Mouse (Mus musculus) CH12.LX (cell line): ENCODE results near the gene Rd3l. TPM values are rescaled to one million over a fixed set of nuclear protein-coding genes. Genes with fewer than 3 reads are reported as not detected.

Experiments used
- DNase-seq: peaks from one replicate; pipeline ENCODE4 v3.0.0-alpha.2; 2013; ENCODE audit errors: extremely low read depth
- H3K27ac ChIP-seq: 2 replicates; pipeline ENCODE4 v1.5.1; 2012; ENCODE audit warnings: low read depth, mild to moderate bottlenecking, control low read depth, moderate library complexity; ENCODE audit not compliant: insufficient read depth
- H3K27me3 ChIP-seq: replicated peaks from 2 replicates; pipeline ENCODE3; 2012; ENCODE audit warnings: inconsistent platforms
- H3K36me3 ChIP-seq, 2 experiments: replicated peaks in 1 of 2; 2 replicates each; pipeline versions ENCODE3 to v1.6.1; 2012; ENCODE audit warnings: inconsistent platforms in 1 of 2, low read length in 1 of 2, mild to moderate bottlenecking in 1 of 2, mixed read lengths in 1 of 2, moderate library complexity in 1 of 2; ENCODE audit not compliant: control insufficient read depth in 1 of 2, insufficient read depth in 1 of 2
- H3K4me1 ChIP-seq, 2 experiments: 2 replicates each; pipeline ENCODE4 v1.6.1; 2012; ENCODE audit warnings: inconsistent platforms in 1 of 2, moderate library complexity in 1 of 2; ENCODE audit not compliant: insufficient read depth in 2 of 2, control insufficient read depth in 1 of 2
- H3K4me2 ChIP-seq: 2 replicates; pipeline ENCODE4 v1.6.1; 2012; ENCODE audit warnings: low read depth, mild to moderate bottlenecking, control low read depth; ENCODE audit not compliant: poor library complexity, insufficient read depth, severe bottlenecking
- H3K4me3 ChIP-seq, 3 experiments: fragments of 150-350 bp in 1 of 3; sonication (generic) in 1 of 3; replicated peaks in 1 of 3; 2 replicates each; pipeline versions ENCODE3 to v1.5.1; 2011 to 2012; ENCODE audit warnings: low read depth in 2 of 3, low read length in 2 of 3, mild to moderate bottlenecking in 2 of 3, moderate library complexity in 2 of 3, control low read depth in 1 of 3, improper control_type of control experiment in 1 of 3, inconsistent platforms in 1 of 3, mixed read lengths in 1 of 3; ENCODE audit not compliant: poor library complexity in 1 of 3
- H3K79me2 ChIP-seq: replicated peaks from 2 replicates; pipeline ENCODE4 v1.6.1; 2012; ENCODE audit warnings: mild to moderate bottlenecking, moderate library complexity; ENCODE audit not compliant: control insufficient read depth, poor library complexity, insufficient read depth, severe bottlenecking; ENCODE audit errors: extremely low read depth
- H3K9ac ChIP-seq: 2 replicates; pipeline ENCODE4 v1.6.1; 2012; ENCODE audit warnings: low read depth, mild to moderate bottlenecking, control low read depth, moderate library complexity; ENCODE audit not compliant: insufficient read depth
- H3K9me3 ChIP-seq: replicated peaks from 2 replicates; pipeline ENCODE3; 2012; ENCODE audit warnings: low read length, inconsistent platforms, mixed read lengths
- CHD1 ChIP-seq: IDR thresholded peaks from 2 replicates; pipeline ENCODE4 v1.6.1; 2012; ENCODE audit warnings: low read depth, low read length, improper control_type of control experiment, inconsistent platforms
- CHD2 ChIP-seq: IDR thresholded peaks from 2 replicates; pipeline ENCODE4 v1.6.1; 2011; ENCODE audit warnings: low read length, improper control_type of control experiment
- CTCF ChIP-seq, 2 experiments: IDR thresholded peaks in 1 of 2; conservative IDR thresholded peaks in 1 of 2; 2 replicates each; pipeline ENCODE4 v1.5.1; 2011 to 2012; ENCODE audit warnings: low read depth in 2 of 2, low read length in 2 of 2, improper control_type of control experiment in 1 of 2, inconsistent platforms in 1 of 2, mild to moderate bottlenecking in 1 of 2, moderate library complexity in 1 of 2
- E2F4 ChIP-seq: IDR thresholded peaks from 2 replicates; pipeline ENCODE4 v1.6.1; 2011; ENCODE audit warnings: low read depth, low read length, improper control_type of control experiment; ENCODE audit not compliant: insufficient replicate concordance
- HCFC1 ChIP-seq: IDR thresholded peaks from 2 replicates; pipeline ENCODE4 v1.6.1; 2012; ENCODE audit warnings: low read depth, mild to moderate bottlenecking, inconsistent platforms, low read length, improper control_type of control experiment
- IRF4 ChIP-seq: IDR thresholded peaks from 2 replicates; pipeline ENCODE4 v1.6.1; 2014; ENCODE audit warnings: low read depth, mild to moderate bottlenecking, inconsistent platforms, low read length, improper control_type of control experiment
- JUND ChIP-seq: conservative IDR thresholded peaks from 2 replicates; pipeline ENCODE4 v1.6.1; 2011; ENCODE audit warnings: low read depth, low read length, improper control_type of control experiment
- MAFK ChIP-seq: IDR thresholded peaks from 2 replicates; pipeline ENCODE4 v1.6.1; 2011; ENCODE audit warnings: low read length, improper control_type of control experiment; ENCODE audit not compliant: insufficient replicate concordance
- MAZ ChIP-seq: IDR thresholded peaks from 2 replicates; pipeline ENCODE4 v1.6.1; 2012; ENCODE audit warnings: low read depth, mild to moderate bottlenecking, inconsistent platforms, low read length, improper control_type of control experiment, moderate library complexity
- MYC ChIP-seq: IDR thresholded peaks from 2 replicates; pipeline ENCODE4 v1.6.1; 2011; ENCODE audit warnings: low read depth, mild to moderate bottlenecking, improper control_type of control experiment, low read length
- NELFE ChIP-seq: IDR thresholded peaks from 2 replicates; pipeline ENCODE4 v1.6.1; 2011; ENCODE audit warnings: low read depth, low read length, improper control_type of control experiment
- NRF1 ChIP-seq: IDR thresholded peaks from 2 replicates; pipeline ENCODE4 v1.6.1; 2014; ENCODE audit warnings: low read depth, mild to moderate bottlenecking, inconsistent platforms, low read length, improper control_type of control experiment, moderate library complexity
- PAX5 ChIP-seq: IDR thresholded peaks from 2 replicates; pipeline ENCODE4 v1.6.1; 2012; ENCODE audit warnings: low read length, inconsistent platforms, mixed read lengths
- POLR2AphosphoS2 ChIP-seq: IDR thresholded peaks from 2 replicates; pipeline ENCODE4 v1.6.1; 2011; ENCODE audit warnings: low read depth, low read length, improper control_type of control experiment
- RAD21 ChIP-seq: IDR thresholded peaks from 2 replicates; pipeline ENCODE4 v1.6.1; 2011; ENCODE audit warnings: low read depth, mild to moderate bottlenecking, low read length, improper control_type of control experiment, moderate library complexity
- RCOR1 ChIP-seq: conservative IDR thresholded peaks from 2 replicates; pipeline ENCODE4 v1.6.1; 2012; ENCODE audit warnings: low read depth, mild to moderate bottlenecking, inconsistent platforms, low read length, improper control_type of control experiment
- SIN3A ChIP-seq: IDR thresholded peaks from 2 replicates; pipeline ENCODE4 v1.6.1; 2012; ENCODE audit warnings: low read length, improper control_type of control experiment, inconsistent platforms
- UBTF ChIP-seq: IDR thresholded peaks from 2 replicates; pipeline ENCODE4 v1.6.1; 2012; ENCODE audit warnings: low read depth, mild to moderate bottlenecking, inconsistent platforms, low read length, improper control_type of control experiment, moderate library complexity
- USF1 ChIP-seq: IDR thresholded peaks from 2 replicates; pipeline ENCODE4 v1.6.1; 2014; ENCODE audit warnings: low read depth, mild to moderate bottlenecking, inconsistent platforms, low read length, improper control_type of control experiment
- USF2 ChIP-seq: conservative IDR thresholded peaks from 2 replicates; pipeline ENCODE4 v1.6.1; 2011; ENCODE audit warnings: low read depth, low read length, improper control_type of control experiment
- ZC3H11A ChIP-seq: IDR thresholded peaks from 2 replicates; pipeline ENCODE4 v1.6.1; 2012; ENCODE audit warnings: low read depth, mild to moderate bottlenecking, inconsistent platforms, low read length, improper control_type of control experiment
- ZNF384 ChIP-seq: IDR thresholded peaks from 2 replicates; pipeline ENCODE4 v1.6.1; 2012; ENCODE audit warnings: low read depth, low read length, improper control_type of control experiment, inconsistent platforms
- dilution Hi-C: fragments of 300-500 bp; cut with MboI; formaldehyde crosslinking; loops from 2 replicates; pipeline ENCODE4 v1.14.3; 2020; ENCODE audit warnings: low sequenced_read_pairs; ENCODE audit not compliant: extremely low pct_unique_long_range_greater_than_20kb, extremely low pct_ligation_motif_present
- in situ Hi-C: fragments of 300-500 bp; cut with MboI; formaldehyde crosslinking; loops from 3 replicates; pipeline ENCODE4 v1.14.3; 2019; ENCODE audit warnings: low sequenced_read_pairs, low pct_ligation_motif_present, low pct_unique_long_range_greater_than_20kb, mixed read lengths
- polyA plus RNA-seq: library from polyadenylated mRNA; unstranded; fragments of >175 nt; gene quantifications from 2 replicates; pipeline ENCODE4 v1.2.1, GENCODE M21; 2012; ENCODE audit warnings: low read depth; ENCODE audit not compliant: insufficient read length
- total RNA-seq, 2 experiments: library from RNA; depleted of rRNA; stranded (reverse); fragments of 300-350 nt in 1 of 2; fragments of >200 nt in 1 of 2; gene quantifications; 2 replicates each; pipeline ENCODE4 v1.2.3; 2012 to 2014

Rd3l gene
- total and polyA plus RNA-seq, 3 experiments = not detected

- in situ Hi-C loops (no loop called here), dilution Hi-C loops (no loop called here)
- no peak for DNase-seq
- H3K4me3 ChIP-seq = no peak overlapping the region
- H3K9ac ChIP-seq = no peak overlapping the region
- TF ChIP-seq USF2 (no peak), ZNF384 (no peak), JUND (no peak), CTCF (conservative IDR thresholded peaks at IDR 0.05 in 1 of 2, IDR thresholded peaks at IDR 0.05 in 1 of 2; ENCODE audit: low read depth in 2 of 2, low read length in 2 of 2) (no peak), CHD2 (no peak), CHD1 (no peak), E2F4 (no peak), UBTF (no peak), PAX5 (no peak), NRF1 (no peak), RCOR1 (no peak), ZC3H11A (no peak), IRF4 (no peak), SIN3A (no peak)
- no peaks in the 10 kb centered on the region for H3K9me3 ChIP-seq
- H3K36me3 ChIP-seq = no peaks in the 10 kb centered on the region
- no peaks in the 10 kb centered on the region for H3K79me2 ChIP-seq
- H3K4me2 ChIP-seq = no peak overlapping the region
- H3K27ac ChIP-seq = no peak overlapping the region
- peaks cover 5 to 12% of the 10 kb centered on the region in 2 experiments; a peak in 3 of 4 replicates for H3K4me1 ChIP-seq
- peaks cover 21% of the 10 kb centered on the region for H3K27me3 ChIP-seq
Observed at GRCm38 (mm10) chr12:111981831-111982230, 714 bp upstream of the Rd3l start.

GRCm38 (mm10) chr12:111978274-111978673 lies 2.8 kb downstream of the Rd3l start:
- no peak overlapping the region for H3K27ac ChIP-seq
- H3K4me2 ChIP-seq = no peak overlapping the region
- H3K4me1 ChIP-seq = peaks cover 5 to 12% of the 10 kb centered on the region in 2 experiments; a peak in 3 of 4 replicates
- H3K9ac ChIP-seq = no peak overlapping the region
- no peak for DNase-seq
- H3K4me3 ChIP-seq = no peak overlapping the region
- in situ Hi-C loops = no loop called here
- H3K9me3 ChIP-seq = peaks cover under 1% of the 10 kb centered on the region
- dilution Hi-C loops = no loop called here
- H3K27me3 ChIP-seq = peaks cover 24% of the 10 kb centered on the region
- TF ChIP-seq MYC (no peak), USF1 (no peak), RAD21 (no peak), MAZ (no peak), POLR2AphosphoS2 (no peak), NELFE (no peak), HCFC1 (no peak), UBTF (no peak), CHD1 (no peak), ZNF384 (no peak), MAFK (no peak)
- no peaks in the 10 kb centered on the region for H3K79me2 ChIP-seq
- H3K36me3 ChIP-seq = no peaks in the 10 kb centered on the region
